In genomic region chr17:85513936-85514335, GRCm38 (mm10) we compare ENCODE assay signal across 21 mouse cellular contexts.
DNase-seq lines count a peak whose midpoint lies in the region; ATAC-seq and TF ChIP-seq lines count a peak whose summit lies in the region.
"Had no signal": no experiment of that assay in that cellular context is flagged by ENCODE, and none has a peak within 500 bp of the region (broad histone marks: within the 10 kb centered on the region; RNA-seq: fewer than 3 reads in every experiment).

No protein-coding gene starts in this region.

- intact Hi-C loops in left cerebral cortex, adult 2 months (cut with DNase I): no loop called here

- H3K9me3 ChIP-seq in embryonic facial prominence, embryonic 12.5 days: no peaks in the 10 kb centered on the region
- H3K9me3 ChIP-seq in embryonic facial prominence, embryonic 10.5 days: no peaks in the 10 kb centered on the region
- no peaks in the 10 kb centered on the region for H3K9me3 ChIP-seq in kidney, postnatal 0 days (replicated peaks; ENCODE audit: low read length)
- no peaks in the 10 kb centered on the region for H3K9me3 ChIP-seq in embryonic facial prominence, embryonic 15.5 days (replicated peaks)
- H3K9me3 ChIP-seq in stomach, postnatal 0 days (ENCODE audit: control insufficient read depth, low read length): no peaks in the 10 kb centered on the region
- H3K9me3 ChIP-seq: forebrain, embryonic 10.5 days; heart, embryonic 13.5 days; hindbrain, embryonic 12.5 days; hindbrain, embryonic 15.5 days had no signal

- H3K9ac ChIP-seq in embryonic facial prominence, embryonic 12.5 days: no peak overlapping the region
- no peak overlapping the region for H3K9ac ChIP-seq in kidney, postnatal 0 days (ENCODE audit: low read depth, low read length)
- H3K9ac ChIP-seq in embryonic facial prominence, embryonic 15.5 days: no peak overlapping the region
- H3K9ac ChIP-seq in stomach, postnatal 0 days (ENCODE audit: low read length): no peak overlapping the region
- H3K9ac ChIP-seq: heart, embryonic 13.5 days; hindbrain, embryonic 12.5 days; hindbrain, embryonic 15.5 days had no signal

- peak; percentile 72 for ATAC-seq in embryonic facial prominence, embryonic 12.5 days (ENCODE audit: insufficient number of reproducible peaks, insufficient read depth, low FRiP score, low TSS enrichment)
- ATAC-seq in kidney, postnatal 0 days (replicated peaks; ENCODE audit: low FRiP score, low read depth): 0 out of 2 replicates have a peak, but pooled peaks have one; percentile 25
- ATAC-seq in embryonic facial prominence, embryonic 15.5 days (ENCODE audit: insufficient number of reproducible peaks, low FRiP score, low TSS enrichment, low read depth): peak; percentile 65
- ATAC-seq in stomach, postnatal 0 days (ENCODE audit: low FRiP score, low TSS enrichment): no peak
- ATAC-seq: forebrain, embryonic 14.5 days had no signal

- no peak for DNase-seq in embryonic facial prominence, embryonic 10.5 days (ENCODE audit: low spot score)
- no peak for DNase-seq in kidney, postnatal 0 days (ENCODE audit: low spot score)
- no peak for DNase-seq in kidney, postnatal 4 days
- peak; percentile 13 for DNase-seq in stomach, postnatal 0 days (ENCODE audit: low spot score)
- no peak for DNase-seq in retina, postnatal 1 day
- DNase-seq in left cerebral cortex, adult 2 months (ENCODE audit: extremely low spot score in 1 of 2, low spot score in 2 of 2): no peak
- DNase-seq: adrenal gland, postnatal 10 days; adrenal gland, postnatal 36 days; cerebellum, adult 18-20 months; cerebellum, adult 9-10 months; cerebellum, postnatal 14 days; gastrocnemius, postnatal 25 days; heart, adult 18-20 months; heart, postnatal 14 days had no signal

- no peak overlapping the region for H3K4me2 ChIP-seq in embryonic facial prominence, embryonic 12.5 days (replicated peaks)
- H3K4me2 ChIP-seq in kidney, postnatal 0 days (ENCODE audit: low read length): no peak overlapping the region
- no peak overlapping the region for H3K4me2 ChIP-seq in embryonic facial prominence, embryonic 15.5 days (replicated peaks)
- H3K4me2 ChIP-seq in stomach, postnatal 0 days (replicated peaks; ENCODE audit: low read depth): no peak overlapping the region
- H3K4me2 ChIP-seq: heart, embryonic 13.5 days; hindbrain, embryonic 12.5 days; hindbrain, embryonic 15.5 days had no signal

- no peak for TF ChIP-seq CTCF in kidney, postnatal 0 days (IDR thresholded peaks at IDR 0.05; ENCODE audit: low read depth)
- TF ChIP-seq CTCF in stomach, postnatal 0 days (IDR thresholded peaks at IDR 0.05; ENCODE audit: low read depth): no peak
- TF ChIP-seq CTCF in left cerebral cortex, adult 2 months (IDR thresholded peaks at IDR 0.05): no peak

- no peaks in the 10 kb centered on the region for H3K27me3 ChIP-seq in embryonic facial prominence, embryonic 12.5 days
- peaks cover 7% of the 10 kb centered on the region for H3K27me3 ChIP-seq in embryonic facial prominence, embryonic 10.5 days (replicated peaks; ENCODE audit: low read depth, poor library complexity, severe bottlenecking)
- H3K27me3 ChIP-seq in kidney, postnatal 0 days (ENCODE audit: insufficient read depth, low read length): no peaks in the 10 kb centered on the region
- H3K27me3 ChIP-seq in embryonic facial prominence, embryonic 15.5 days: no peaks in the 10 kb centered on the region
- H3K27me3 ChIP-seq in stomach, postnatal 0 days (ENCODE audit: control insufficient read depth, insufficient read depth, low read length): no peaks in the 10 kb centered on the region
- H3K27me3 ChIP-seq: hindbrain, embryonic 12.5 days; hindbrain, embryonic 15.5 days had no signal

- TF ChIP-seq EP300 in stomach, postnatal 0 days (optimal IDR thresholded peaks at IDR 0.05): no peak

- 82% methylated on average over 4 of the region's 4 CpGs for WGBS in embryonic facial prominence, embryonic 12.5 days
- 89% methylated on average over 4 of the region's 4 CpGs for WGBS in embryonic facial prominence, embryonic 10.5 days
- WGBS in kidney, postnatal 0 days: 57% methylated on average over 4 of the region's 4 CpGs
- WGBS in embryonic facial prominence, embryonic 15.5 days: 79% methylated on average over 4 of the region's 4 CpGs
- WGBS in stomach, postnatal 0 days: 78% methylated on average over 4 of the region's 4 CpGs

- no peaks in the 10 kb centered on the region for H3K4me1 ChIP-seq in embryonic facial prominence, embryonic 12.5 days
- no peaks in the 10 kb centered on the region for H3K4me1 ChIP-seq in embryonic facial prominence, embryonic 10.5 days
- no peaks in the 10 kb centered on the region for H3K4me1 ChIP-seq in kidney, postnatal 0 days (replicated peaks; ENCODE audit: insufficient read depth, low read length)
- H3K4me1 ChIP-seq in embryonic facial prominence, embryonic 15.5 days: no peaks in the 10 kb centered on the region
- no peaks in the 10 kb centered on the region for H3K4me1 ChIP-seq in stomach, postnatal 0 days (replicated peaks; ENCODE audit: control insufficient read depth, insufficient read depth)
- H3K4me1 ChIP-seq: heart, embryonic 13.5 days; hindbrain, embryonic 12.5 days; hindbrain, embryonic 15.5 days had no signal

- H3K27ac ChIP-seq in embryonic facial prominence, embryonic 12.5 days: no peak overlapping the region
- H3K27ac ChIP-seq in embryonic facial prominence, embryonic 10.5 days (replicated peaks): no peak overlapping the region
- H3K27ac ChIP-seq in kidney, postnatal 0 days: no peak overlapping the region
- no peak overlapping the region for H3K27ac ChIP-seq in embryonic facial prominence, embryonic 15.5 days (replicated peaks)
- no peak overlapping the region for H3K27ac ChIP-seq in stomach, postnatal 0 days (replicated peaks)
- H3K27ac ChIP-seq in left cerebral cortex, adult 2 months: no peak overlapping the region
- H3K27ac ChIP-seq: forebrain, embryonic 10.5 days; heart, embryonic 13.5 days; hindbrain, embryonic 12.5 days; hindbrain, embryonic 15.5 days had no signal

- no peaks in the 10 kb centered on the region for H3K36me3 ChIP-seq in embryonic facial prominence, embryonic 12.5 days
- no peaks in the 10 kb centered on the region for H3K36me3 ChIP-seq in embryonic facial prominence, embryonic 10.5 days (replicated peaks)
- H3K36me3 ChIP-seq in kidney, postnatal 0 days (ENCODE audit: insufficient read depth, low read length): no peaks in the 10 kb centered on the region
- no peaks in the 10 kb centered on the region for H3K36me3 ChIP-seq in embryonic facial prominence, embryonic 15.5 days
- H3K36me3 ChIP-seq in stomach, postnatal 0 days (ENCODE audit: control insufficient read depth, insufficient read depth, low read length): no peaks in the 10 kb centered on the region
- H3K36me3 ChIP-seq: forebrain, embryonic 10.5 days; heart, embryonic 13.5 days; hindbrain, embryonic 12.5 days; hindbrain, embryonic 15.5 days had no signal

- no peak overlapping the region for H3K4me3 ChIP-seq in embryonic facial prominence, embryonic 12.5 days
- H3K4me3 ChIP-seq in embryonic facial prominence, embryonic 10.5 days: no peak overlapping the region
- H3K4me3 ChIP-seq in kidney, postnatal 0 days (replicated peaks; ENCODE audit: low read depth, low read length): no peak overlapping the region
- H3K4me3 ChIP-seq in embryonic facial prominence, embryonic 15.5 days (replicated peaks): no peak overlapping the region
- no peak overlapping the region for H3K4me3 ChIP-seq in stomach, postnatal 0 days (ENCODE audit: low read depth, low read length)
- H3K4me3 ChIP-seq in left cerebral cortex, adult 2 months: no peak overlapping the region
- H3K4me3 ChIP-seq: forebrain, embryonic 10.5 days; heart, embryonic 13.5 days; hindbrain, embryonic 12.5 days; hindbrain, embryonic 15.5 days had no signal
